Mouse (Mus musculus) kidney, embryonic 14.5 days (tissue): Measurements from ENCODE around the gene Gm17190. TPM values are rescaled to one million over a fixed set of nuclear protein-coding genes. Genes with fewer than 3 reads are reported as not detected.

Experiments used
- ATAC-seq: fragments of 200-750 bp; cut with Nextera tagmentation; 2 replicates; pipeline ENCODE4 v1.8.0; 2017; ENCODE audit warnings: moderate number of reproducible peaks, mild to moderate bottlenecking, moderate TSS enrichment, moderate library complexity; ENCODE audit not compliant: low FRiP score, low TSS enrichment
- H3K27ac ChIP-seq: fragments of 300-500 bp; sonication (generic); 2 replicates; pipeline ENCODE4 v1.5.1; 2014; ENCODE audit warnings: low read depth, mild to moderate bottlenecking, low read length, moderate library complexity, mixed read lengths
- H3K27me3 ChIP-seq: fragments of 300-500 bp; sonication (generic); 2 replicates; pipeline ENCODE4 v1.6.1; 2014; ENCODE audit warnings: mild to moderate bottlenecking, low read length; ENCODE audit not compliant: control insufficient read depth, insufficient read depth
- H3K36me3 ChIP-seq: fragments of 300-500 bp; sonication (generic); 2 replicates; pipeline ENCODE4 v1.6.1; 2014; ENCODE audit warnings: low read length, mixed read lengths; ENCODE audit not compliant: control insufficient read depth, insufficient read depth
- H3K4me1 ChIP-seq: fragments of 300-500 bp; sonication (generic); 2 replicates; pipeline ENCODE4 v1.6.1; 2014; ENCODE audit warnings: low read length, mixed read lengths; ENCODE audit not compliant: control insufficient read depth, insufficient read depth
- H3K4me2 ChIP-seq: fragments of 300-500 bp; sonication (generic); replicated peaks from 2 replicates; pipeline ENCODE4 v1.6.1; 2014; ENCODE audit warnings: low read depth, mild to moderate bottlenecking, low read length
- H3K4me3 ChIP-seq: fragments of 300-500 bp; sonication (generic); 2 replicates; pipeline ENCODE4 v1.5.1; 2014; ENCODE audit warnings: mild to moderate bottlenecking, low read length
- H3K9ac ChIP-seq: fragments of 300-500 bp; sonication (generic); 2 replicates; pipeline ENCODE4 v1.6.1; 2014; ENCODE audit warnings: low read depth, mild to moderate bottlenecking, low read length, moderate library complexity
- H3K9me3 ChIP-seq: fragments of 300-500 bp; sonication (generic); 2 replicates; pipeline ENCODE4 v1.6.1; 2016; ENCODE audit warnings: low read length; ENCODE audit not compliant: control insufficient read depth
- WGBS: fragments of 180-500 bp; shearing (Covaris S2); extraction: QIAGEN DNeasy Blood & Tissue Kit; methylation state at CpG from one replicate; pipeline ENCODE4 v1.1.7; 2014; 5-methylcytosine and 5-hydroxymethylcytosine counted together
- polyA plus RNA-seq: library from polyadenylated mRNA; unstranded; fragments of >200 nt; fragmentation: Nextera tagmentation; extraction: Ambion mirVana; gene quantifications from 2 replicates; pipeline ENCODE4 v1.2.1, GENCODE M21; 2014

Gm17190 gene
- polyA plus RNA-seq, 1 experiment from 2014 or later: not detected

DNA sequence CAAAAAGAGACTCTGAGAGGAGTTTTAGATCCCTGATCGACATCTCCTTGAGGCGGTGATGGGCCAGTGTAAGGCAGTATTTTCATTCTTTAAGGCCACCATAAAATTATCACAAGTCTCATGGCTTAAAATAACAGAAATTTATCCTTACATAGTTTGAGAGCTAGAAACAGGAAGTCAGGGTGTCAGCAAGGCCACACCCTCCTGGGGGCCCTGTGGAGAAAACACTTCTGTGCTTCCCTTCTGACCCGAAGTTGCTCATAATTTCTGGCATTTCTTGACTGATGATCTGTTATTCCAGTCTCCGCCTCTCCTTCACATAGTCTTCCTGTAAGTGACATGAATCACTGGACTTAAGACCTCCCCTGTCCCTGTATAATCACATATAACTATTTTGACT lies 24.5 kb downstream of the Gm17190 start:
- H3K4me1 ChIP-seq: no peaks in the 10 kb centered on the region
- H3K4me3 ChIP-seq: no peak overlapping the region
- no peak overlapping the region for H3K27ac ChIP-seq
- WGBS: 50% methylated on average over 4 of the region's 4 CpGs
- H3K4me2 ChIP-seq: no peak overlapping the region
- no peak for ATAC-seq
- H3K9me3 ChIP-seq: no peaks in the 10 kb centered on the region
- no peak overlapping the region for H3K9ac ChIP-seq
- H3K27me3 ChIP-seq: no peaks in the 10 kb centered on the region
- H3K36me3 ChIP-seq: no peaks in the 10 kb centered on the region

DNA sequence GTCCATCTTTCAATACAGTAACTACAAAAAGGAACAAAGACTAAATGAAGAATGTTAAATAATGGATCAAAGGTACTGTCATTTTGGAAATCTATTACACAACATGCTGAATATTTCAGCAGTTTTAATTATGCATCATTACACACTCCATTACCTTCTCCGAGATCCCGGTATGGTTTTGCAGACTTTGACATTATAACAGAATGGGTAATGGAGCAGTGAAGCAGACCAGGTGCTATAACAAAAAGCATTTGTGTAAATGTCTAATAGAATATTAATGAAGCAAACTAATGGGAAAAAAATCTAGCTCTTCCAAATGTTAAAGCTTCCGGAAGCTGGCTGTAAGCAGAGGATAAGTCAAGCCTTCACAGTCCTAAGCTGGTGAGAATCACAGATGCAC lies 28.9 kb downstream of the Gm17190 start:
- no peaks in the 10 kb centered on the region for H3K27me3 ChIP-seq
- no peak overlapping the region for H3K27ac ChIP-seq
- no peaks in the 10 kb centered on the region for H3K36me3 ChIP-seq
- H3K4me1 ChIP-seq: no peaks in the 10 kb centered on the region
- no peaks in the 10 kb centered on the region for H3K9me3 ChIP-seq
- ATAC-seq: no peak
- no peak overlapping the region for H3K9ac ChIP-seq
- no peak overlapping the region for H3K4me3 ChIP-seq
- WGBS: 62% methylated on average over 3 of the region's 3 CpGs
- no peak overlapping the region for H3K4me2 ChIP-seq

- WGBS: 85% methylated on average over 2 of the region's 2 CpGs
- no peaks in the 10 kb centered on the region for H3K9me3 ChIP-seq
- no peaks in the 10 kb centered on the region for H3K4me1 ChIP-seq
- no peak for ATAC-seq
- no peak overlapping the region for H3K4me3 ChIP-seq
- H3K27me3 ChIP-seq: no peaks in the 10 kb centered on the region
- no peaks in the 10 kb centered on the region for H3K36me3 ChIP-seq
- no peak overlapping the region for H3K9ac ChIP-seq
- H3K27ac ChIP-seq: no peak overlapping the region
- no peak overlapping the region for H3K4me2 ChIP-seq
These were observed 30.9 kb downstream of the Gm17190 start for GRCm38 (mm10) chr13:96112711-96113110.

- H3K4me2 ChIP-seq: no peak overlapping the region
- no peak overlapping the region for H3K27ac ChIP-seq
- ATAC-seq: no peak
- H3K4me3 ChIP-seq: no peak overlapping the region
- H3K36me3 ChIP-seq: no peaks in the 10 kb centered on the region
- H3K4me1 ChIP-seq: no peaks in the 10 kb centered on the region
- no peak overlapping the region for H3K9ac ChIP-seq
- H3K27me3 ChIP-seq: peaks cover 27% of the 10 kb centered on the region
- H3K9me3 ChIP-seq: no peaks in the 10 kb centered on the region
- 69% methylated on average over 5 of the region's 5 CpGs for WGBS
These were observed 43.2 kb downstream of the Gm17190 start for GRCm38 (mm10) chr13:96125011-96125410.

DNA sequence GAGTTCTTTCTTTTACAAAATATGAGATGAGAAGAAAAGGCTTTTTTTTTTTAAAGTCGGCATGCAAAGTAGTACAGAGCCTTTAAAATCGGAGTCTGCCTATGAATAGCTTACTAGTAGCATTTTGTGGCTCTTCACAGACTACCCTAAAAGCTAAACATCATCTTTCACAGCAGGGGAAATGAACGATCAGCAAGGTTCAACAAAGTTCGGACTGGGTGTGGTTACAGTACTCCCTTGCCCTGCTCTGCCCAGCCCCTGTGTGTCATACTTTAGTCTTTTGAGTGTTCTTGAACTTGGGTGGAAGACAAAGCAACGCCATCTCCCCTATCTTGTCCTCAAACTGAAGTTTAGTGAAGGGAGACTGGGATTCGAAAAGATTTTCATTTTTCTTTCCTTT lies 44.8 kb downstream of the Gm17190 start:
- no peak for ATAC-seq
- H3K4me1 ChIP-seq: no peaks in the 10 kb centered on the region
- no peaks in the 10 kb centered on the region for H3K36me3 ChIP-seq
- no peak overlapping the region for H3K27ac ChIP-seq
- no peaks in the 10 kb centered on the region for H3K9me3 ChIP-seq
- H3K9ac ChIP-seq: no peak overlapping the region
- 73% methylated on average over 6 of the region's 6 CpGs for WGBS
- peaks cover 42% of the 10 kb centered on the region for H3K27me3 ChIP-seq
- H3K4me3 ChIP-seq: no peak overlapping the region
- H3K4me2 ChIP-seq: no peak overlapping the region

DNA sequence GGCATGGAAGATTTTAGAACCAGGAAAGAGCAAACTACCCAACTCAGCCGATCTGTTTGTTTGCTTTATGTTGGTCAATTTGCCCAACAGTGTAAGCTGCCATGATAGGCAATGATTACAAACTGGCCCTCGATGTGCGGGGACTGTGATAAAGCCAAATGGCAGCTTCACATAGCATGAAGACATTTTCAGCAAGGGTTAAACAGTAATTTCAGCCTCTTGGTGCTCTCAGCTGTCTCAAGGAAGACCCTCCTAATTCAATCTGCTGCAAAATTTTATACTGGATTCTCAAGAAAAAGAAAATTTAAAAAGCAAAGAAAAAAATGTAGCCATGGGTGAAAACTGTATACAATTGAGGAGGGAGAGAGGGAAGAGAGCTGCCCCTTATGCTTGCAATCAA lies 47.2 kb downstream of the Gm17190 start:
- no peak overlapping the region for H3K4me3 ChIP-seq
- H3K27ac ChIP-seq: no peak overlapping the region
- peaks cover 3% of the 10 kb centered on the region; the same call in 1 of the 2 replicates for H3K4me1 ChIP-seq
- H3K27me3 ChIP-seq: peaks cover 67% of the 10 kb centered on the region
- H3K9ac ChIP-seq: no peak overlapping the region
- no peak overlapping the region for H3K4me2 ChIP-seq
- WGBS: 74% methylated on average over 3 of the region's 3 CpGs
- H3K9me3 ChIP-seq: no peaks in the 10 kb centered on the region
- no peak for ATAC-seq
- no peaks in the 10 kb centered on the region for H3K36me3 ChIP-seq

DNA sequence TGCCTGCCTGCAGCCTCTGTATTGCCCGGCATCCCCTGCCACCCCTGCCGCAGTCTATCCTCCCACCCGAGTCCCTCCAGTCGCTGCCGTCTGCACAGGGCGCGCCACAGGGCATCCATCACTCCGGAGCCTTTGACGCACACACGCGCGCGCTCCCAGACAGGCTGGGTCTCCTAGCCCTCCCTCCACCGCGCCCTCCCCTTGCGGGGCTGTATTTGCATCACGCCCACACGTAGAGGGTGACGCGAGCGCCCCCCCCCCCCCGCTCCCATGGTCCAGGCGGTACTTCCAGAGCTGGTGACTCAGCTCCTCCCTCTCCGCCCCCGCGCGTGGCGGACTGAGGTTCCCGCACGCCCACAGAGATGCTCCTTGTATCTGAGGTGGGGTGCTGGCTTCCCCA lies 49.2 kb downstream of the Gm17190 start:
- WGBS: under 1% methylated on average over 23 of the region's 30 CpGs
- H3K9ac ChIP-seq: no peak overlapping the region
- peak overlapping the region; percentile 44 for H3K4me3 ChIP-seq

GRCm38 (mm10) chr13:96131911-96132310 lies 50.1 kb downstream of the Gm17190 start:
- 2% methylated on average over 19 of the region's 19 CpGs for WGBS
- Histone ChIP-seq H3K27ac (no peak overlapping the region), H3K27me3 (peaks cover 81% of the 10 kb centered on the region), H3K9me3 (no peaks in the 10 kb centered on the region), H3K36me3 (no peaks in the 10 kb centered on the region), H3K4me3 (peak overlapping the region; percentile 44), H3K4me2 (peak overlapping the region; percentile 86), H3K4me1 (peaks cover 3% of the 10 kb centered on the region; the same call in 1 of the 2 replicates), H3K9ac (no peak overlapping the region)
- ATAC-seq: no peak

More for the DNA sequence above, 49.2 kb downstream of the Gm17190 start:
- Histone ChIP-seq H3K4me1 (peaks cover 3% of the 10 kb centered on the region; the same call in 1 of the 2 replicates), H3K27me3 (peaks cover 81% of the 10 kb centered on the region), H3K4me2 (peak overlapping the region; percentile 86), H3K9me3 (no peaks in the 10 kb centered on the region), H3K36me3 (no peaks in the 10 kb centered on the region), H3K27ac (no peak overlapping the region)
- peak; percentile 63 for ATAC-seq

- Histone ChIP-seq H3K4me2 (peak within 1 kb of the TSS; percentile 86), H3K36me3 (no peaks in the 10 kb centered on the region), H3K9me3 (no peaks in the 10 kb centered on the region), H3K4me3 (peak within 1 kb of the TSS; percentile 44), H3K4me1 (peaks cover 3% of the 10 kb centered on the region; the same call in 1 of the 2 replicates), H3K27ac (no peak within 1 kb of the TSS), H3K9ac (0 out of 2 replicates have a peak within 1 kb of the TSS, but pooled peaks have one; percentile 37), H3K27me3 (peaks cover 77% of the 10 kb centered on the region)
- peak; percentile 82 for ATAC-seq
- WGBS: under 1% methylated on average over 36 of the region's 44 CpGs
These were observed 50.6 kb downstream of the Gm17190 start, which contains the start of gene Sv2c for GRCm38 (mm10) chr13:96132401-96132816. Gene Sv2c (minus strand): TSS chr13:96132577.
